Mouse (Mus musculus): ENCODE data around the gene Apoa2. TPM values are rescaled to one million over a fixed set of nuclear protein-coding genes. Genes with fewer than 3 reads are reported as not detected.
A peak's percentile ranks its signal among the peaks of the same experiment; 100 is the strongest.

Apoa2 gene
- polyA plus RNA-seq, 1 experiment from 2014 or later: 4.6 TPM

- H3K36me3 ChIP-seq (ENCODE audit: control insufficient read depth, insufficient read depth, low read length): no peaks in the 10 kb centered on the region
- H3K4me2 ChIP-seq (ENCODE audit: low read depth, severe bottlenecking): no peak overlapping the region
- no peaks in the 10 kb centered on the region for H3K9me3 ChIP-seq (ENCODE audit: control insufficient read depth, low read length)
- ATAC-seq (ENCODE audit: insufficient number of reproducible peaks, low FRiP score, low TSS enrichment, low read depth) (no peak), DNase-seq (ENCODE audit: low spot score) (no peak)
- H3K9ac ChIP-seq (ENCODE audit: low read length): no peak overlapping the region
- H3K4me1 ChIP-seq (ENCODE audit: control insufficient read depth, insufficient read depth, low read length): peaks cover 9% of the 10 kb centered on the region; the same call in 1 of the 2 replicates
- H3K27me3 ChIP-seq (ENCODE audit: control insufficient read depth, insufficient read depth, low read length): no peaks in the 10 kb centered on the region
- no peak overlapping the region for H3K27ac ChIP-seq (replicated peaks; ENCODE audit: low read depth, low read length)
- H3K4me3 ChIP-seq (ENCODE audit: low read depth, low read length): no peak overlapping the region
- WGBS: 90% methylated on average over 1 of the region's 1 CpGs
These were observed 3.0 kb downstream of the Apoa2 start for GRCm38 (mm10) chr1:171227879-171228278.

- DNase-seq (ENCODE audit: low spot score) (peak; percentile 50), ATAC-seq (ENCODE audit: insufficient number of reproducible peaks, low FRiP score, low TSS enrichment, low read depth) (no peak)
- Histone ChIP-seq H3K9ac (ENCODE audit: low read length) (no peak overlapping the region), H3K27me3 (ENCODE audit: control insufficient read depth, insufficient read depth, low read length) (no peaks in the 10 kb centered on the region), H3K27ac (replicated peaks; ENCODE audit: low read depth, low read length) (peak overlapping the region; percentile 69), H3K4me3 (ENCODE audit: low read depth, low read length) (no peak overlapping the region), H3K4me2 (ENCODE audit: low read depth, severe bottlenecking) (no peak overlapping the region), H3K9me3 (ENCODE audit: control insufficient read depth, low read length) (no peaks in the 10 kb centered on the region), H3K4me1 (ENCODE audit: control insufficient read depth, insufficient read depth, low read length) (peaks cover 9% of the 10 kb centered on the region; the same call in 1 of the 2 replicates), H3K36me3 (ENCODE audit: control insufficient read depth, insufficient read depth, low read length) (peaks cover 7% of the 10 kb centered on the region; the same call in 1 of the 2 replicates)
- 36% methylated on average over 6 of the region's 6 CpGs for WGBS
These were observed 4.9 kb downstream of the Apoa2 start for GRCm38 (mm10) chr1:171229750-171230149.

DNA sequence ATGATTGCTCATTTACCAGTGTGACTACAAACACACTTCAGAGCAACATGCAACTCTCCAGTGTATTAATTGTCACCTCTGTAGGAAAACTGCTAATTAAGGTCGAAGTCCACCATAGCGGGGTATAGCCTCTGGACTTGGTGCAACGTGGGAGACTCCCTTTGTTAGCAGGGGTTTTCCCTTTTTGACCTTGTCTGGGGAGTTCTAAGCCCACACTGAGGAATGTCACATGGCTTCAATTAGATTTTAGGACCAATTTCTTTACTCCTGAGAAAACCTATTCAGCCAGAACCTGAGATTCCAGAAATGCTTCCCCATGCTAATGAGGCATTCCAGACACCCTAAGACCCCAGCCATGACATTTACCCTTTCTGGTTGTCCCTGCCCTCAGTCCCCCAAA, 5.4 kb downstream of the Apoa2 start:
- DNase-seq (ENCODE audit: low spot score) (no peak), ATAC-seq (ENCODE audit: insufficient number of reproducible peaks, low FRiP score, low TSS enrichment, low read depth) (peak; percentile 52; the same call in 1 of the 2 replicates)
- Histone ChIP-seq H3K27ac (replicated peaks; ENCODE audit: low read depth, low read length) (peak overlapping the region; percentile 69), H3K36me3 (ENCODE audit: control insufficient read depth, insufficient read depth, low read length) (peaks cover 7% of the 10 kb centered on the region; the same call in 1 of the 2 replicates), H3K4me2 (ENCODE audit: low read depth, severe bottlenecking) (no peak overlapping the region), H3K4me1 (ENCODE audit: control insufficient read depth, insufficient read depth, low read length) (peaks cover 9% of the 10 kb centered on the region; the same call in 1 of the 2 replicates), H3K27me3 (ENCODE audit: control insufficient read depth, insufficient read depth, low read length) (no peaks in the 10 kb centered on the region), H3K9me3 (ENCODE audit: control insufficient read depth, low read length) (no peaks in the 10 kb centered on the region), H3K9ac (ENCODE audit: low read length) (no peak overlapping the region), H3K4me3 (ENCODE audit: low read depth, low read length) (no peak overlapping the region)
- WGBS: 13% methylated on average over 3 of the region's 3 CpGs

DNA sequence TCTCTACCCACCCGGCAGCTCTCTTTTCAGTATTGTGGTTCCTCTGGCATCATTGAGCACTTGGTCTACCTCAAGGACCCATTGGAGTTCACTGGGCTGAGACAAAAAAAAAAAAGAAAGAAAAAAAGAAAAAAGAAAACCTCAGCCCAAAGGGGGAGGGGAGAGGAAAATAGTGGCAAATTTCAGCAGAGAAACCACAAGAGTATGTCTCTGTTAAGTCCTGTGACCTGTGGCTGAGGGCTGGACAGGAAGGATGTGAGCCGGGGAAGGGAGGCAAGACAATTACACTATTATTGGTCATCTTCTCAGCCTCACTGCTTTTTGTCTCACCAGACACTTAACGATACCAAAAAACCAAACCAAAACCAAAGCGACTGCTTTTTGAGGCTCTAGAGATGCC, 7.0 kb downstream of the Apoa2 start:
- H3K36me3 ChIP-seq (ENCODE audit: control insufficient read depth, insufficient read depth, low read length): peaks cover 15% of the 10 kb centered on the region; the same call in 1 of the 2 replicates
- WGBS: 88% methylated on average over 4 of the region's 4 CpGs
- H3K4me1 ChIP-seq (ENCODE audit: control insufficient read depth, insufficient read depth, low read length): peaks cover 9% of the 10 kb centered on the region; the same call in 1 of the 2 replicates
- no peak for ATAC-seq (ENCODE audit: insufficient number of reproducible peaks, low FRiP score, low TSS enrichment, low read depth)
- H3K4me2 ChIP-seq (ENCODE audit: low read depth, severe bottlenecking): no peak overlapping the region
- DNase-seq (ENCODE audit: low spot score): no peak
- H3K27me3 ChIP-seq (ENCODE audit: control insufficient read depth, insufficient read depth, low read length): no peaks in the 10 kb centered on the region
- no peaks in the 10 kb centered on the region for H3K9me3 ChIP-seq (ENCODE audit: control insufficient read depth, low read length)
- no peak overlapping the region for H3K9ac ChIP-seq (ENCODE audit: low read length)
- no peak overlapping the region for H3K4me3 ChIP-seq (ENCODE audit: low read depth, low read length)
- H3K27ac ChIP-seq (replicated peaks; ENCODE audit: low read depth, low read length): no peak overlapping the region

DNA sequence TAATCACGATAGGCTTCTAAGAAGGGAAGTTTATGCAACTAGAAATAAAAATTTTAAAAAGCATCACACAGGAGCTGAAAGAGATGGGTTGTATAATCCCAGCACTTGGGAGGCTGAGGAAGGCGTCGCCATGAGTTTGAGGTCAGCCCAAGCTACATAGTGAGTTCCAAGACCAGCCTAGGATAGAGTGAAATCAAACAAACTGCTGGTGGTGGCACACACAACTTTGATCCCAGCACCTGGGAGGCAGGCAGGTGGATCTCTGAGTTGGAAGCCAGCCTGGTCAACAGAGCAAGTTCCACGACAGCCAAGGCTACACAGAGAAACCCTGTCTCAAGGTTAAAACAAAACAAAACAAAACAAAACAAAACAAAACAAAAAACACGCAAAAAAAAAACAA, 7.5 kb downstream of the Apoa2 start:
- Histone ChIP-seq H3K27me3 (ENCODE audit: control insufficient read depth, insufficient read depth, low read length) (no peaks in the 10 kb centered on the region), H3K9me3 (ENCODE audit: control insufficient read depth, low read length) (no peaks in the 10 kb centered on the region), H3K4me2 (ENCODE audit: low read depth, severe bottlenecking) (no peak overlapping the region), H3K9ac (ENCODE audit: low read length) (no peak overlapping the region), H3K27ac (replicated peaks; ENCODE audit: low read depth, low read length) (no peak overlapping the region), H3K4me1 (ENCODE audit: control insufficient read depth, insufficient read depth, low read length) (peaks cover 9% of the 10 kb centered on the region; the same call in 1 of the 2 replicates), H3K36me3 (ENCODE audit: control insufficient read depth, insufficient read depth, low read length) (peaks cover 15% of the 10 kb centered on the region; the same call in 1 of the 2 replicates), H3K4me3 (ENCODE audit: low read depth, low read length) (no peak overlapping the region)
- no peak for ATAC-seq (ENCODE audit: insufficient number of reproducible peaks, low FRiP score, low TSS enrichment, low read depth)
- DNase-seq (ENCODE audit: low spot score): no peak
- WGBS: 92% methylated on average over 5 of the region's 5 CpGs

GRCm38 (mm10) chr1:171232800-171233730, 8.2 kb downstream of the Apoa2 start:
- Histone ChIP-seq H3K4me3 (ENCODE audit: low read depth, low read length) (no peak overlapping the region), H3K27me3 (ENCODE audit: control insufficient read depth, insufficient read depth, low read length) (no peaks in the 10 kb centered on the region), H3K9ac (ENCODE audit: low read length) (no peak overlapping the region), H3K4me2 (ENCODE audit: low read depth, severe bottlenecking) (no peak overlapping the region), H3K36me3 (ENCODE audit: control insufficient read depth, insufficient read depth, low read length) (peaks cover 23% of the 10 kb centered on the region), H3K27ac (replicated peaks; ENCODE audit: low read depth, low read length) (no peak overlapping the region), H3K4me1 (ENCODE audit: control insufficient read depth, insufficient read depth, low read length) (peaks cover 9% of the 10 kb centered on the region; the same call in 1 of the 2 replicates), H3K9me3 (ENCODE audit: control insufficient read depth, low read length) (no peaks in the 10 kb centered on the region)
- DNase-seq (ENCODE audit: low spot score) (no peak), ATAC-seq (ENCODE audit: insufficient number of reproducible peaks, low FRiP score, low TSS enrichment, low read depth) (no peak)
- WGBS: 89% methylated on average over 12 of the region's 12 CpGs

GRCm38 (mm10) chr1:171234126-171234525, 9.3 kb downstream of the Apoa2 start, which contains the start of gene Fcer1g:
Gene Fcer1g (minus strand): TSS chr1:171234365.
- no peak within 1 kb of the TSS for H3K4me3 ChIP-seq (ENCODE audit: low read depth, low read length)
- H3K27me3 ChIP-seq (ENCODE audit: control insufficient read depth, insufficient read depth, low read length): no peaks in the 10 kb centered on the region
- H3K9me3 ChIP-seq (ENCODE audit: control insufficient read depth, low read length): no peaks in the 10 kb centered on the region
- H3K36me3 ChIP-seq (ENCODE audit: control insufficient read depth, insufficient read depth, low read length): peaks cover 32% of the 10 kb centered on the region
- no peak within 1 kb of the TSS for H3K9ac ChIP-seq (ENCODE audit: low read length)
- H3K4me2 ChIP-seq (ENCODE audit: low read depth, severe bottlenecking): no peak within 1 kb of the TSS
- no peak within 1 kb of the TSS for H3K27ac ChIP-seq (replicated peaks; ENCODE audit: low read depth, low read length)
- 91% methylated on average over 14 of the region's 14 CpGs for WGBS
- H3K4me1 ChIP-seq (ENCODE audit: control insufficient read depth, insufficient read depth, low read length): peaks cover 9% of the 10 kb centered on the region; the same call in 1 of the 2 replicates
- DNase-seq (ENCODE audit: low spot score) (no peak), ATAC-seq (ENCODE audit: insufficient number of reproducible peaks, low FRiP score, low TSS enrichment, low read depth) (no peak)

- 88% methylated on average over 4 of the region's 4 CpGs for whole genome bisulfite sequencing
- Histone ChIP-seq H3K4me1 (ENCODE audit: control insufficient read depth, insufficient read depth, low read length) (peaks cover 9% of the 10 kb centered on the region; the same call in 1 of the 2 replicates), H3K9ac (ENCODE audit: low read length) (no peak overlapping the region), H3K27me3 (ENCODE audit: control insufficient read depth, insufficient read depth, low read length) (no peaks in the 10 kb centered on the region), H3K9me3 (ENCODE audit: control insufficient read depth, low read length) (no peaks in the 10 kb centered on the region), H3K4me2 (ENCODE audit: low read depth, severe bottlenecking) (no peak overlapping the region), H3K36me3 (ENCODE audit: control insufficient read depth, insufficient read depth, low read length) (peaks cover 32% of the 10 kb centered on the region), H3K4me3 (ENCODE audit: low read depth, low read length) (no peak overlapping the region), H3K27ac (replicated peaks; ENCODE audit: low read depth, low read length) (no peak overlapping the region)
- DNase-seq (ENCODE audit: low spot score) (no peak), ATAC-seq (ENCODE audit: insufficient number of reproducible peaks, low FRiP score, low TSS enrichment, low read depth) (no peak)
These were observed 9.7 kb downstream of the Apoa2 start for GRCm38 (mm10) chr1:171234538-171234937.
